Mouse (Mus musculus): ENCODE data around the gene Hist1h2bh.

GRCm38 (mm10) chr13:23529005-23529404 lies 14.2 kb downstream of the Hist1h2bh start:
- TF ChIP-seq CTCF (IDR thresholded peaks at IDR 0.05; ENCODE audit: low read depth, low read length) (no peak), POLR2A (IDR thresholded peaks at IDR 0.05; ENCODE audit: extremely low read depth, insufficient read depth, low read length) (no peak)
